Mouse (Mus musculus) G1E (cell line): ENCODE measurements at regions not wholly inside any gene's neighbourhood (a gene's known extent, or its start where the extent isn't known, plus 50 kb on each side); places are given as distances from the start of the nearest gene placed in this dataset.

ENCODE experiments used
- ATAC-seq: 2 replicates; pipeline ENCODE4 v1.8.0; 2016; ENCODE audit warnings: mild to moderate bottlenecking; ENCODE audit not compliant: insufficient number of reproducible peaks, poor library complexity, low FRiP score, severe bottlenecking; ENCODE audit errors: extremely low read depth
- DNase-seq: peaks from one replicate; pipeline ENCODE4 v3.0.0; 2012; ENCODE audit warnings: low spot score
- H3K27me3 ChIP-seq: 2 replicates; pipeline ENCODE4 v1.6.1; 2012; ENCODE audit warnings: mild to moderate bottlenecking, low read length, inconsistent platforms; ENCODE audit not compliant: insufficient read depth
- H3K36me3 ChIP-seq: replicated peaks from 2 replicates; pipeline ENCODE3; 2012; ENCODE audit warnings: mild to moderate bottlenecking, inconsistent platforms
- H3K4me1 ChIP-seq: 2 replicates; pipeline ENCODE4 v1.6.1; 2012; ENCODE audit warnings: low read depth, low read length, inconsistent platforms, mixed read lengths; ENCODE audit not compliant: insufficient read depth
- H3K4me3 ChIP-seq: 2 replicates; pipeline ENCODE4 v1.5.1; 2012; ENCODE audit warnings: low read depth, mild to moderate bottlenecking, inconsistent platforms, low read length, moderate library complexity, mixed read lengths
- H3K9me3 ChIP-seq: replicated peaks from 2 replicates; pipeline ENCODE4 v1.6.1; 2012; ENCODE audit warnings: inconsistent platforms
- CTCF ChIP-seq: IDR thresholded peaks from 2 replicates; pipeline ENCODE4 v1.5.1; 2012; ENCODE audit warnings: low read depth, low read length, inconsistent platforms, mixed read lengths
- GATA1 ChIP-seq: IDR thresholded peaks from 2 replicates; pipeline ENCODE4 v1.6.1; 2012; ENCODE audit warnings: borderline replicate concordance, low read length, inconsistent platforms, mixed read lengths
- GATA2 ChIP-seq: IDR thresholded peaks from 2 replicates; pipeline ENCODE4 v1.6.1; 2012; ENCODE audit warnings: low read depth, low read length, inconsistent platforms, borderline replicate concordance
- POLR2AphosphoS5 ChIP-seq: IDR thresholded peaks from 2 replicates; pipeline ENCODE4 v1.6.1; 2012; ENCODE audit warnings: low read depth, low read length, inconsistent platforms; ENCODE audit not compliant: insufficient replicate concordance
- TAL1 ChIP-seq: conservative IDR thresholded peaks from 2 replicates; pipeline ENCODE4 v1.6.1; 2012; ENCODE audit warnings: low read depth, low read length, inconsistent platforms, mixed read lengths

GRCm38 (mm10) chr8:8973769-8974168, 283.4 kb upstream of the Arglu1 start:
- no peaks in the 10 kb centered on the region for H3K9me3 ChIP-seq
- DNase-seq (no peak), ATAC-seq (no peak)
- H3K27me3 ChIP-seq, result no peaks in the 10 kb centered on the region
- no peak for TF ChIP-seq CTCF
- TF ChIP-seq GATA2, result no peak
- TF ChIP-seq GATA1, result no peak
- no peak for TF ChIP-seq POLR2AphosphoS5
- TF ChIP-seq TAL1, result no peak
- no peak overlapping the region for H3K4me3 ChIP-seq
- no peaks in the 10 kb centered on the region for H3K36me3 ChIP-seq
- no peaks in the 10 kb centered on the region for H3K4me1 ChIP-seq

DNA sequence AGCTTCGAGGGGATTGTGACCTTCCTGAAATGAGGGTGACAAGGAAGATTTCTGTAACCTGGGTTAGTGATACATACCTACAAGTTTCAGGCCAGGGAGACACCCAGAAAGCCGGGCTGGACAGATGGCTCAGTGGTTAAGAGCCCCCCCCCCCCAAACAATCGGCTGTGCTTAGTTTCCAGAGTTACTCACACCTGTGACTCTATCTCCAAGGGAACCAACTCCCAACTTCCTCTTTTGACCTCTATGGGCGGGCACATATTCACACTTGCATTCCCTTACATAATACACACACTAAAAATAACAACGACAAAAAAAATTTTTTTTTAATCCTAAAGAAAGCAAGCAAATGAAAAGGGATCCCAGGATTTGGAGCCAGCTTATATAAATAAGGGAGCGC, 283.0 kb upstream of the Arglu1 start:
- Histone ChIP-seq H3K36me3 (no peaks in the 10 kb centered on the region), H3K4me3 (no peak overlapping the region), H3K9me3 (no peaks in the 10 kb centered on the region), H3K4me1 (no peaks in the 10 kb centered on the region), H3K27me3 (no peaks in the 10 kb centered on the region)
- no peak for TF ChIP-seq TAL1
- no peak for TF ChIP-seq GATA1
- TF ChIP-seq CTCF, result no peak
- TF ChIP-seq POLR2AphosphoS5, result no peak
- TF ChIP-seq GATA2, result no peak
- DNase-seq, result no peak
- no peak for ATAC-seq

DNA sequence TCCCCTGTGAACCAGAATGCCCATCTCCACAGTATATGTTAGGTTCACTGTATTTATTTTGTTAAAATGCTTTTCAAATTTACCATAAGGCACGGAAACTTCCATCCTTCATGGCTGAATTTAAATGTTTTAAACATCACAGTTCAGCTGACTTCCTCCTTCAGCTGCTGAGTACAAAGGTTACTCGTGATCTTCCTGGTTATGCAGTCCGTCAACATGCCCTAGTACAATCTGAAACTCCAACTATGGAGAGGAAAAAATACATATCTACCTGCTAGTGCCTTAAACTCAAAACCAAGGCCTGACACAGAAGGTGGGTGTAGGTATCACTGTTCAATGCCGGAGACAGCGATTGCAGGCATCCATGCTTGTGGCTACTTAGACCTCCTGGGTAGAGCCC, 280.5 kb upstream of the Arglu1 start:
- TF ChIP-seq GATA1 (no peak), GATA2 (no peak), POLR2AphosphoS5 (no peak), TAL1 (no peak), CTCF (no peak)
- ATAC-seq, result no peak

DNA sequence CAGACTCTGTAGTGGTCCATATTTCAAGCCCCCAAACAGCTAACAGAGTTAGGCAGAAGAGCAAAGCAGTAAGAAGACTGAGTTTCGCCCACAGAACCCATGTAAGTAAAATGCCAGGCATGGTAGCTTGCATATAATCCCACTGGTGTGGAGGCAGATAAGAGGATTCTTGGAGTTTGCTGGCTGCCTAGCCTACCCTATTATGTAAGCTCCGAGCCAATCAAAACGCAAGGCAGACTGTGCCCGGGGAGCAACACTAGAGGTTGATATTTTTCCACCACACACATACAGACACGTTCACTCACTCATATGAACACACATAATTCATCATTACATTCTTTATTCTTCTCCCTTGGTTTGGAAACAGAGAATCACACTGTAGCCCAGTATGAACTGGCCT, 280.0 kb upstream of the Arglu1 start:
- H3K4me1 ChIP-seq, result no peaks in the 10 kb centered on the region
- no peaks in the 10 kb centered on the region for H3K27me3 ChIP-seq
- ATAC-seq (no peak), DNase-seq (no peak)
- no peak for TF ChIP-seq GATA2
- TF ChIP-seq TAL1, result no peak
- TF ChIP-seq POLR2AphosphoS5, result no peak
- no peak for TF ChIP-seq CTCF
- no peak for TF ChIP-seq GATA1
- H3K9me3 ChIP-seq, result no peaks in the 10 kb centered on the region
- no peak overlapping the region for H3K4me3 ChIP-seq
- H3K36me3 ChIP-seq, result no peaks in the 10 kb centered on the region

More for the DNA sequence above, 280.5 kb upstream of the Arglu1 start:
- Histone ChIP-seq H3K27me3 (no peaks in the 10 kb centered on the region), H3K4me3 (no peak overlapping the region), H3K9me3 (no peaks in the 10 kb centered on the region), H3K36me3 (no peaks in the 10 kb centered on the region), H3K4me1 (no peaks in the 10 kb centered on the region)
- DNase-seq, result no peak

DNA sequence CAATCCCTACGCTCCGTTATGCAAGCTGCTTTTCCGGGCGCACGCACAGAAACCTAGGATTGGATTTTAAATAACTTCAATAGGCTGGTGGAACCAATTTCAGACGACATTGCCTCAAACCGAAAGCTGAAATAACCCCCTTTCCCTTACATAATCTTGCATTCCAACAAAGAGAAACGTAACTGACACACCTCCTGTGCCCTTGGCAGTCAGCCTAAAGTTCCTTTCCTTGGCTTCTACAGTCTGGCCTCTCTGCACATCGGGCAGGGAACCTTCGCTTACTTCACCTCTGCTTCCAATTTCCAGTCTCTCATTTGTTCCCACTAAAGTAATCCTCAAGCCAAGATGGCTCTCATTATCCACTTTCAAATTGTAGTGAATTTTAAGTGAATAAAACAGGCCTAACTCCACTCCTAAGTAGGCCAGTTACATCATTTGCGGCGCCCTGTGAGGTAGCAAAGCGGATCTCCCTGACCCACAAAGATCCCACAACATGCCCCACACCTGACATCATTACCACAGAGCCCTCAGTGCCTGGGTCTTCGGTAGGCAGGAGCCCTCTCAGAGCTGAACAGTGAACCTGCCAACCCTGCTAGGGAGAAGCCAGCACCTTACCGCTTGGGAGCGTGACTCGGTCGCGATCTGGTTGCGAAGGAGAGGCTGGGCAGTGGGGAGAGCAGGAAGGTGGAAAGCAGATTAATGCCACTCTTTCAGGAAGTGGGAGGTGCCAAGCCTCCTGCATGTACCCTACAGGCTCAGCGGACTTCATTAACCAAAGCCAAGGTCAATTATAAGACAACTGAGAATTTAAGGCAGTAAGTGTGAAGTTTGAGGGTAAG, 279.0 kb upstream of the Arglu1 start:
- ATAC-seq, result no peak
- Histone ChIP-seq H3K9me3 (no peaks in the 10 kb centered on the region), H3K4me3 (no peak overlapping the region), H3K36me3 (no peaks in the 10 kb centered on the region), H3K4me1 (no peaks in the 10 kb centered on the region), H3K27me3 (no peaks in the 10 kb centered on the region)
- TF ChIP-seq POLR2AphosphoS5, result no peak
- TF ChIP-seq CTCF, result no peak
- TF ChIP-seq TAL1, result no peak
- no peak for TF ChIP-seq GATA1
- TF ChIP-seq GATA2, result no peak
- no peak for DNase-seq

- TF ChIP-seq TAL1, result no peak
- no peak for TF ChIP-seq CTCF
- TF ChIP-seq POLR2AphosphoS5, result no peak
- TF ChIP-seq GATA1, result no peak
- no peak for TF ChIP-seq GATA2
- no peak overlapping the region for H3K4me3 ChIP-seq
- no peaks in the 10 kb centered on the region for H3K27me3 ChIP-seq
- DNase-seq (no peak), ATAC-seq (no peak)
- H3K4me1 ChIP-seq, result no peaks in the 10 kb centered on the region
- H3K9me3 ChIP-seq, result no peaks in the 10 kb centered on the region
- no peaks in the 10 kb centered on the region for H3K36me3 ChIP-seq
These were observed 276.3 kb upstream of the Arglu1 start for GRCm38 (mm10) chr8:8966658-8967048.
